In genomic region chr12:24707954-24708823, GRCm38 (mm10) we compare ENCODE assay signal across 8 mouse cellular contexts. TPM values are rescaled to one million over a fixed set of nuclear protein-coding genes. Genes with fewer than 3 reads are reported as not detected.
A peak's percentile ranks its signal among the peaks of the same experiment; 100 is the strongest.
DNase-seq lines count a peak whose midpoint lies in the region; ATAC-seq and TF ChIP-seq lines count a peak whose summit lies in the region.

Gene Rrm2, plus strand, starts transcription at chr12:24708241.

- peak within 1 kb of the TSS; percentile 86 for H3K9ac ChIP-seq in forebrain, embryonic 16.5 days (replicated peaks; ENCODE audit: low read depth, low read length)
- peak within 1 kb of the TSS; percentile 68 for H3K9ac ChIP-seq in neural tube, embryonic 15.5 days (replicated peaks)

- H3K36me3 ChIP-seq in G1E (replicated peaks), result peaks cover 58% of the 10 kb centered on the region
- H3K36me3 ChIP-seq in forebrain, embryonic 16.5 days (ENCODE audit: control insufficient read depth, insufficient read depth), result peaks cover 2% of the 10 kb centered on the region; the same call in 1 of the 2 replicates
- H3K36me3 ChIP-seq in neural tube, embryonic 15.5 days, result no peaks in the 10 kb centered on the region

- DNase-seq in G1E (ENCODE audit: low spot score), result peak; percentile 98
- DNase-seq in cerebellum, adult 11-12 months, result peak; percentile 85
- DNase-seq in heart, postnatal 36 days, result peak; percentile 94 to 96
- peak; percentile 88 to 90 for DNase-seq in layer of hippocampus, adult 2 months (ENCODE audit: low spot score in 2 of 2)
- DNase-seq in lung, adult 2 months, result peak; percentile 94
- DNase-seq in testis, postnatal 10 days (ENCODE audit: low spot score), result peak; percentile 98

- no peaks in the 10 kb centered on the region for H3K9me3 ChIP-seq in G1E (replicated peaks)
- H3K9me3 ChIP-seq in forebrain, embryonic 16.5 days (ENCODE audit: control insufficient read depth, low read length), result no peaks in the 10 kb centered on the region
- no peaks in the 10 kb centered on the region for H3K9me3 ChIP-seq in neural tube, embryonic 15.5 days (replicated peaks)

- peak within 1 kb of the TSS; percentile 91 for H3K4me3 ChIP-seq in G1E (ENCODE audit: low read depth, low read length)
- peak within 1 kb of the TSS; percentile 95 for H3K4me3 ChIP-seq in forebrain, embryonic 16.5 days (replicated peaks; ENCODE audit: low read length)
- H3K4me3 ChIP-seq in layer of hippocampus, adult 2 months, result peak within 1 kb of the TSS; percentile 81
- H3K4me3 ChIP-seq in lung, adult 2 months (replicated peaks; ENCODE audit: extremely low read depth, low read depth, low read length), result peak within 1 kb of the TSS; percentile 99
- peak within 1 kb of the TSS; percentile 79 for H3K4me3 ChIP-seq in neural tube, embryonic 15.5 days (replicated peaks)

- peak within 1 kb of the TSS; percentile 71 for H3K27ac ChIP-seq in forebrain, embryonic 16.5 days (ENCODE audit: low read length)
- H3K27ac ChIP-seq in layer of hippocampus, adult 2 months, result peak within 1 kb of the TSS; percentile 63; the same call in 1 of the 2 replicates
- peak within 1 kb of the TSS; percentile 78 for H3K27ac ChIP-seq in neural tube, embryonic 15.5 days (replicated peaks)

- peaks cover 65% of the 10 kb centered on the region for H3K4me1 ChIP-seq in G1E (ENCODE audit: insufficient read depth, low read depth, low read length)
- H3K4me1 ChIP-seq in forebrain, embryonic 16.5 days (replicated peaks; ENCODE audit: control insufficient read depth, insufficient read depth, low read length), result peaks cover 31% of the 10 kb centered on the region
- peaks cover 8% of the 10 kb centered on the region for H3K4me1 ChIP-seq in lung, adult 2 months (ENCODE audit: control insufficient read depth, insufficient read depth, low read length)
- peaks cover 25% of the 10 kb centered on the region for H3K4me1 ChIP-seq in neural tube, embryonic 15.5 days

- peak; percentile 80 for TF ChIP-seq CTCF in G1E (IDR thresholded peaks at IDR 0.05; ENCODE audit: low read depth, low read length)
- peak; percentile 88 for TF ChIP-seq CTCF in layer of hippocampus, adult 2 months (conservative IDR thresholded peaks at IDR 0.05)
- TF ChIP-seq CTCF in lung, adult 2 months (IDR thresholded peaks at IDR 0.05; ENCODE audit: insufficient read depth, low read length), result peak; percentile 69

- 0 out of 2 replicates have a peak, but pooled peaks have one; percentile 38 for TF ChIP-seq POLR2A in lung, adult 2 months (IDR thresholded peaks at IDR 0.05; ENCODE audit: borderline replicate concordance, extremely low read depth, low read depth, low read length)

- under 1% methylated on average over 80 of the region's 83 CpGs for WGBS in forebrain, embryonic 16.5 days
- WGBS in lung, adult 2 months, result under 1% methylated on average over 79 of the region's 83 CpGs
- under 1% methylated on average over 82 of the region's 83 CpGs for WGBS in neural tube, embryonic 15.5 days

- H3K4me2 ChIP-seq in forebrain, embryonic 16.5 days (ENCODE audit: low read length), result peak within 1 kb of the TSS; percentile 84
- H3K4me2 ChIP-seq in neural tube, embryonic 15.5 days, result peak within 1 kb of the TSS; percentile 87

- H3K27me3 ChIP-seq in G1E (ENCODE audit: insufficient read depth, low read length), result no peaks in the 10 kb centered on the region
- 0 out of 2 replicates have a peak, but pooled peaks cover 2% of the 10 kb centered on the region for H3K27me3 ChIP-seq in forebrain, embryonic 16.5 days (replicated peaks; ENCODE audit: control insufficient read depth, insufficient read depth, low read length)
- peaks cover 12% of the 10 kb centered on the region; the same call in 1 of the 2 replicates for H3K27me3 ChIP-seq in neural tube, embryonic 15.5 days (replicated peaks)

- intact Hi-C loops in heart, postnatal 36 days (cut with DNase I), result loop anchor here (2.0 kb wide), 1 partner anchor 241 kb away; no protein-coding TSS in a partner anchor

- peak; percentile 29 for ATAC-seq in G1E (ENCODE audit: extremely low read depth, insufficient number of reproducible peaks, low FRiP score, poor library complexity, severe bottlenecking)
- ATAC-seq in forebrain, embryonic 16.5 days, result peak; percentile 93
- ATAC-seq in neural tube, embryonic 15.5 days (ENCODE audit: low FRiP score), result peak; percentile 93

RNA-seq across cellular contexts. Expression of gene Rrm2, which starts in this region (rescaled TPM):
- 330 and 343 TPM in 2 replicates for total RNA-seq in G1E (2014; fragmentation: Nextera tagmentation)
- total RNA-seq in G1E (2017), result 304 and 352 TPM in 2 replicates
- polyA plus RNA-seq in G1E (2012), result 504 and 622 TPM in 2 replicates
- 138 and 169 TPM in 2 replicates for polyA plus RNA-seq in forebrain, embryonic 16.5 days (2015; fragmentation: Nextera tagmentation; extraction: Ambion mirVana)
- total RNA-seq in heart, postnatal 36 days (2021), result 1 to 10 TPM; 3.7 to 4.2 TPM
- 1 to 10 TPM; 2.0 to 2.2 TPM for total RNA-seq in layer of hippocampus, adult 2 months (2021)
- polyA plus RNA-seq in lung, adult 2 months (2012; rRNA removed), result 1.6 and 2.1 TPM in 2 replicates
- 42.1 and 74.2 TPM in 2 replicates for polyA plus RNA-seq in neural tube, embryonic 15.5 days (2015; fragmentation: Nextera tagmentation; extraction: Ambion mirVana)

Comparison
In these comparisons a context has a peak if more than half of its experiments do, and no peak if none do; other contexts are left out.
1. Peak in every context shown above with its lines: DNase-seq, ATAC-seq, H3K4me3 ChIP-seq and H3K27ac ChIP-seq.
2. RNA of gene Rrm2 (total RNA-seq): 304 to 352 TPM in G1E; 3.7 to 4.2 TPM in heart, postnatal 36 days and 2.0 to 2.2 TPM in layer of hippocampus, adult 2 months; every median in the first group is over 10 times any median in the second.
3. RNA of gene Rrm2 (polyA plus RNA-seq): 504 to 622 TPM in G1E, 138 to 169 TPM in forebrain, embryonic 16.5 days and 42.1 to 74.2 TPM in neural tube, embryonic 15.5 days; 1.6 to 2.1 TPM in lung, adult 2 months; every median in the first group is over 10 times any median in the second.
4. ATAC-seq: peak in every context shown above with its lines; median percentile 93 in forebrain, embryonic 16.5 days; 93 in neural tube, embryonic 15.5 days; 29 in G1E.